Mouse (Mus musculus) CH12.LX (cell line): ENCODE results near the gene Kcnj15.

Experiments used
- CTCF ChIP-seq, 2 experiments: IDR thresholded peaks in 1 of 2; conservative IDR thresholded peaks in 1 of 2; 2 replicates each; pipeline ENCODE4 v1.5.1; 2011 to 2012; ENCODE audit warnings: low read depth in 2 of 2, low read length in 2 of 2, improper control_type of control experiment in 1 of 2, inconsistent platforms in 1 of 2, mild to moderate bottlenecking in 1 of 2, moderate library complexity in 1 of 2
- EP300 ChIP-seq: IDR thresholded peaks from 2 replicates; pipeline ENCODE4 v1.6.1; 2011; ENCODE audit warnings: low read length, improper control_type of control experiment
- HCFC1 ChIP-seq: IDR thresholded peaks from 2 replicates; pipeline ENCODE4 v1.6.1; 2012; ENCODE audit warnings: low read depth, mild to moderate bottlenecking, inconsistent platforms, low read length, improper control_type of control experiment

GRCm38 (mm10) chr16:95303676-95304075 lies 46.3 kb downstream of the Kcnj15 start:
- TF ChIP-seq HCFC1 (no peak), CTCF (conservative IDR thresholded peaks at IDR 0.05 in 1 of 2, IDR thresholded peaks at IDR 0.05 in 1 of 2; ENCODE audit: low read depth in 2 of 2, low read length in 2 of 2) (no peak), EP300 (no peak)
